In the genomic region with DNA sequence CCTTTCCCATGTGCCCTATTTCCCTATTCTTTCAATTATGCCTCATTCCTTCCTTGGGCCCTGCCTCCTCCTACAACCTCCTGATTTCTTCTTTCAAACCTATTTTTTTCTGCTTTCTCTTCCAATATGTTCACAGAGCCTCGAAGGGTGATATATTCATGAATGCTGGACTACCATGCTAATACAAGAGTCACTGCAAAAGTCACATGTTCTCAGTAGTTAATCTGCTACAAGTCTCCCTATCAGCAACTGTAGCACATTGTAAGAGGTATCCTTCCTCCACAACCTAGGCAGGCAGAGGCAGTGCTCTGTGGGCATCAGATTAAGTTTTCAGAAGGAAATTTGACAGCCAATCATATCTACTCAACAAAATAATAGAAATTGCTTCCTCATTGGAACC, we compare ENCODE assay signal across 25 mouse cellular contexts. TPM values are rescaled to one million over a fixed set of nuclear protein-coding genes. Genes with fewer than 3 reads are reported as not detected.
DNase-seq lines count a peak whose midpoint lies in the region; ATAC-seq and TF ChIP-seq lines count a peak whose summit lies in the region.
"Had no signal": no experiment of that assay in that cellular context is flagged by ENCODE, and none has a peak within 500 bp of the region (broad histone marks: within the 10 kb centered on the region; RNA-seq: fewer than 3 reads in every experiment).

No protein-coding gene starts in this region.

- H3K4me2 ChIP-seq in liver, embryonic 11.5 days: no peak overlapping the region
- no peak overlapping the region for H3K4me2 ChIP-seq in liver, postnatal 0 days (ENCODE audit: low read depth, low read length)
- no peak overlapping the region for H3K4me2 ChIP-seq in forebrain, embryonic 12.5 days

- H3K27ac ChIP-seq in liver, embryonic 11.5 days (ENCODE audit: low read depth, low read length): no peak overlapping the region
- H3K27ac ChIP-seq in liver, postnatal 0 days (ENCODE audit: low read depth): no peak overlapping the region
- no peak overlapping the region for H3K27ac ChIP-seq in MEL (ENCODE audit: control insufficient read depth, low read depth, low read length)
- no peak overlapping the region for H3K27ac ChIP-seq in forebrain, embryonic 12.5 days

- H3K4me3 ChIP-seq in liver, embryonic 11.5 days (ENCODE audit: low read depth, low read length): no peak overlapping the region
- no peak overlapping the region for H3K4me3 ChIP-seq in liver, postnatal 0 days (ENCODE audit: low read depth, low read length)
- H3K4me3 ChIP-seq in MEL (ENCODE audit: control insufficient read depth in 1 of 2, insufficient read depth in 1 of 2, low read depth in 2 of 2, low read length in 2 of 2): no peak overlapping the region
- no peak overlapping the region for H3K4me3 ChIP-seq in forebrain, embryonic 12.5 days (replicated peaks)

- no peak for DNase-seq in liver, embryonic 11.5 days (ENCODE audit: low spot score)
- no peak for DNase-seq in liver, postnatal 0 days
- peak; percentile 49 for DNase-seq in MEL (ENCODE audit: low read depth, low spot score)
- DNase-seq: adrenal gland, adult 2 months; adrenal gland, adult 8-10 months; adrenal gland, postnatal 10 days; adrenal gland, postnatal 14 days; adrenal gland, postnatal 25 days; adrenal gland, postnatal 36 days; B cell, adult 2 months; cerebellum, adult 11 months; cerebellum, adult 11-12 months; cerebellum, adult 18-20 months; cerebellum, adult 2 months had no signal

- no peaks in the 10 kb centered on the region for H3K27me3 ChIP-seq in liver, embryonic 11.5 days (replicated peaks; ENCODE audit: control insufficient read depth, insufficient read depth, low read length)
- H3K27me3 ChIP-seq in liver, postnatal 0 days (ENCODE audit: insufficient read depth, low read length): no peaks in the 10 kb centered on the region
- no peaks in the 10 kb centered on the region for H3K27me3 ChIP-seq in MEL (ENCODE audit: control insufficient read depth in 1 of 2, insufficient read depth in 2 of 2, low read length in 2 of 2)
- H3K27me3 ChIP-seq in forebrain, embryonic 12.5 days: no peaks in the 10 kb centered on the region
- H3K27me3 ChIP-seq: CH12.LX, Patski had no signal

- H3K4me1 ChIP-seq in liver, embryonic 11.5 days (replicated peaks; ENCODE audit: control insufficient read depth, insufficient read depth, low read length): peaks cover 12% of the 10 kb centered on the region
- H3K4me1 ChIP-seq in liver, postnatal 0 days (ENCODE audit: insufficient read depth): no peaks in the 10 kb centered on the region
- peaks cover 15 to 16% of the 10 kb centered on the region in 2 experiments for H3K4me1 ChIP-seq in MEL (ENCODE audit: control insufficient read depth in 1 of 2, insufficient read depth in 2 of 2, low read length in 2 of 2)
- no peaks in the 10 kb centered on the region for H3K4me1 ChIP-seq in forebrain, embryonic 12.5 days

- TF ChIP-seq RAD21 in MEL (IDR thresholded peaks at IDR 0.05; ENCODE audit: low read depth, low read length): no peak

- H3K36me3 ChIP-seq in liver, embryonic 11.5 days (ENCODE audit: control insufficient read depth, insufficient read depth, low read length): no peaks in the 10 kb centered on the region
- no peaks in the 10 kb centered on the region for H3K36me3 ChIP-seq in liver, postnatal 0 days (replicated peaks; ENCODE audit: insufficient read depth, low read length)
- peaks cover 0 to 13% of the 10 kb centered on the region in 2 experiments; a peak in 2 of 4 replicates for H3K36me3 ChIP-seq in MEL (ENCODE audit: control insufficient read depth in 1 of 2, insufficient read depth in 2 of 2, low read length in 2 of 2)
- H3K36me3 ChIP-seq in forebrain, embryonic 12.5 days (replicated peaks): no peaks in the 10 kb centered on the region
- H3K36me3 ChIP-seq: G1E had no signal

- 0 out of 2 replicates have a peak, but pooled peaks have one; percentile 18 for ATAC-seq in liver, embryonic 11.5 days (replicated peaks; ENCODE audit: low FRiP score)
- ATAC-seq in liver, postnatal 0 days: no peak
- ATAC-seq in forebrain, embryonic 12.5 days (ENCODE audit: low FRiP score): no peak
- ATAC-seq: activated CD4-positive, CD25-positive, alpha-beta regulatory T cell, adult 4 months; CD4-positive, CD25-positive, alpha-beta regulatory T cell, adult 4 months; Patski had no signal

- 78% methylated on average over 1 of the region's 1 CpGs for WGBS in liver, embryonic 11.5 days
- WGBS in liver, postnatal 0 days (ENCODE audit: insufficient replicate concordance): 63% methylated on average over 1 of the region's 1 CpGs
- 77% methylated on average over 1 of the region's 1 CpGs for WGBS in forebrain, embryonic 12.5 days

- no peaks in the 10 kb centered on the region for H3K79me2 ChIP-seq in MEL (ENCODE audit: control insufficient read depth, insufficient read depth, low read length, poor library complexity)

- H3K9ac ChIP-seq in liver, embryonic 11.5 days (ENCODE audit: low read depth, low read length): no peak overlapping the region
- H3K9ac ChIP-seq in liver, postnatal 0 days (replicated peaks): no peak overlapping the region
- H3K9ac ChIP-seq in MEL (ENCODE audit: control insufficient read depth, low read depth, low read length, poor library complexity, severe bottlenecking): no peak overlapping the region
- H3K9ac ChIP-seq in forebrain, embryonic 12.5 days: no peak overlapping the region

- TF ChIP-seq EP300 in liver, postnatal 0 days (IDR thresholded peaks at IDR 0.05; ENCODE audit: low read depth): no peak
- peak in 1 of 2 experiments; percentile 41; a peak in 1 of 4 replicates for TF ChIP-seq EP300 in MEL (IDR thresholded peaks at IDR 0.05; ENCODE audit: low read depth in 1 of 2, low read length in 2 of 2)

- TF ChIP-seq CTCF in liver, postnatal 0 days (IDR thresholded peaks at IDR 0.05; ENCODE audit: low read depth): no peak
- no peak for TF ChIP-seq CTCF in MEL (IDR thresholded peaks at IDR 0.05 in 2 of 3, conservative IDR thresholded peaks at IDR 0.05 in 1 of 3; ENCODE audit: control insufficient read depth in 1 of 3, insufficient read depth in 1 of 3, low read depth in 2 of 3, low read length in 3 of 3, poor library complexity in 1 of 3, severe bottlenecking in 1 of 3)

- no peak for TF ChIP-seq POLR2A in MEL (IDR thresholded peaks at IDR 0.05; ENCODE audit: control insufficient read depth in 1 of 2, insufficient read depth in 1 of 2, low read depth in 1 of 2, low read length in 2 of 2, poor library complexity in 1 of 2)

- no peaks in the 10 kb centered on the region for H3K9me3 ChIP-seq in liver, embryonic 11.5 days (ENCODE audit: control insufficient read depth, low read length)
- H3K9me3 ChIP-seq in liver, postnatal 0 days (ENCODE audit: low read length): no peaks in the 10 kb centered on the region
- H3K9me3 ChIP-seq in MEL (replicated peaks; ENCODE audit: insufficient read depth, low read length): no peaks in the 10 kb centered on the region
- H3K9me3 ChIP-seq in forebrain, embryonic 12.5 days: no peaks in the 10 kb centered on the region

TF ChIP-seq in MEL, 35 proteins besides CTCF, POLR2A, EP300 and RAD21:
- TF ChIP-seq HCFC1 (IDR thresholded peaks at IDR 0.05; ENCODE audit: low read depth, low read length): no peak
- TF ChIP-seq TBP (IDR thresholded peaks at IDR 0.05; ENCODE audit: low read depth, low read length): no peak
- TF ChIP-seq MYC (IDR thresholded peaks at IDR 0.05; ENCODE audit: low read depth, low read length): no peak
- TF ChIP-seq POLR2AphosphoS2 (IDR thresholded peaks at IDR 0.05; ENCODE audit: low read length): no peak
- TF ChIP-seq ZMIZ1 (IDR thresholded peaks at IDR 0.05; ENCODE audit: low read depth, low read length): no peak
- TF ChIP-seq MXI1 (IDR thresholded peaks at IDR 0.05; ENCODE audit: low read depth, low read length): no peak
- TF ChIP-seq MAX (IDR thresholded peaks at IDR 0.05; ENCODE audit: low read length): peak; percentile 72
- TF ChIP-seq GATA1 (IDR thresholded peaks at IDR 0.05; ENCODE audit: low read depth, low read length): peak; percentile 46
- TF ChIP-seq USF1 (IDR thresholded peaks at IDR 0.05; ENCODE audit: low read depth, low read length): peak; percentile 67; the same call in 1 of the 2 replicates
- 0 out of 2 replicates have a peak, but pooled peaks have one; percentile 25 for TF ChIP-seq ETS1 (IDR thresholded peaks at IDR 0.05; ENCODE audit: low read depth, low read length)
- TF ChIP-seq E2F4 (IDR thresholded peaks at IDR 0.05; ENCODE audit: borderline replicate concordance, low read depth, low read length): no peak
- TF ChIP-seq JUND (IDR thresholded peaks at IDR 0.05; ENCODE audit: low read depth, low read length): no peak
- TF ChIP-seq CHD2 (IDR thresholded peaks at IDR 0.05; ENCODE audit: low read length): no peak

RNA-seq across cellular contexts. Expression of a gene that starts 11.8 kb away (rescaled TPM):
- 14.1 TPM in 2 replicates for polyA plus RNA-seq in liver, embryonic 11.5 days (2014; fragmentation: Nextera tagmentation; extraction: Ambion mirVana)
- polyA plus RNA-seq in liver, postnatal 0 days (2015; fragmentation: Nextera tagmentation; extraction: Ambion mirVana): 2.3 and 3.1 TPM in 2 replicates
- total RNA-seq in MEL (2012; rRNA removed): 1.4 and 2.4 TPM in 2 replicates
- polyA plus RNA-seq in MEL (2012; ENCODE audit: insufficient read depth in 1 of 2, insufficient read length in 2 of 2, low read depth in 1 of 2, low replicate concordance in 2 of 2, missing spikeins in 1 of 2): 1 to 10 TPM in 1 of 2 experiments, not detected in 1; 1.7 TPM
- 45.7 and 47.7 TPM in 2 replicates for polyA plus RNA-seq in forebrain, embryonic 12.5 days (2016; fragmentation: Nextera tagmentation; extraction: Ambion mirVana)

RNA-seq across cellular contexts. Expression of a gene that starts 39.4 kb away (rescaled TPM):
- polyA plus RNA-seq in liver, embryonic 11.5 days (2014; fragmentation: Nextera tagmentation; extraction: Ambion mirVana): not detected in 2 replicates
- not detected in 2 replicates for polyA plus RNA-seq in liver, postnatal 0 days (2015; fragmentation: Nextera tagmentation; extraction: Ambion mirVana)
- total RNA-seq in MEL (2012; rRNA removed): not detected in 2 replicates
- not detected for polyA plus RNA-seq in MEL (2012; ENCODE audit: insufficient read depth in 1 of 2, insufficient read length in 2 of 2, low read depth in 1 of 2, low replicate concordance in 2 of 2, missing spikeins in 1 of 2)
- not detected in 2 replicates for polyA plus RNA-seq in forebrain, embryonic 12.5 days (2016; fragmentation: Nextera tagmentation; extraction: Ambion mirVana)
- total RNA-seq: adrenal gland, adult 18-20 months; adrenal gland, adult 2 months; adrenal gland, adult 8-10 months; adrenal gland, postnatal 10 days; adrenal gland, postnatal 14 days; adrenal gland, postnatal 25 days; adrenal gland, postnatal 36 days; adrenal gland, postnatal 4 days; CH12.LX; ES-E14 had no signal
- polyA plus RNA-seq: activated CD4-positive, CD25-positive, alpha-beta regulatory T cell, adult 4 months; adrenal gland, adult 2 months; brain, embryonic 14.5 days; C2C12; CD4-positive, CD25-positive, alpha-beta regulatory T cell, adult 4 months; cerebellum, adult 2 months; G1E; Patski had no signal
